Mouse (Mus musculus) lung, embryonic 15.5 days (tissue): ENCODE results near the gene Cldn1. TPM values are rescaled to one million over a fixed set of nuclear protein-coding genes. Genes with fewer than 3 reads are reported as not detected.

Experiments
- polyA plus RNA-seq: library from polyadenylated mRNA; unstranded; fragments of >200 nt; fragmentation: Nextera tagmentation; extraction: Ambion mirVana; gene quantifications from 2 replicates; pipeline ENCODE4 v1.2.1, GENCODE M21; 2015

Cldn1 gene
- polyA plus RNA-seq, 1 experiment from 2014 or later = 14.6 TPM

Other genes starting within 250 kb of the Cldn1 start
- not detected in 2 replicates for gene Cldn16, start 91.3 kb upstream of the Cldn1 start, polyA plus RNA-seq
- not detected in 2 replicates for gene Tmem207, start 154.9 kb upstream of the Cldn1 start, polyA plus RNA-seq
- 12.7 and 12.9 TPM in 2 replicates for gene Il1rap, start 209.9 kb upstream of the Cldn1 start, polyA plus RNA-seq